Mouse (Mus musculus) liver, postnatal 0 days (tissue): Measurements from ENCODE around the gene Appbp2.

Source experiments
- CTCF ChIP-seq: sonication (generic); IDR thresholded peaks from 2 replicates; pipeline ENCODE4 v1.5.1; 2016; ENCODE audit warnings: antibody characterized with exemption, low read depth
- EP300 ChIP-seq: IDR thresholded peaks from 2 replicates; pipeline ENCODE4 v1.6.1; 2016; ENCODE audit warnings: antibody characterized with exemption, low read depth, mild to moderate bottlenecking

DNA sequence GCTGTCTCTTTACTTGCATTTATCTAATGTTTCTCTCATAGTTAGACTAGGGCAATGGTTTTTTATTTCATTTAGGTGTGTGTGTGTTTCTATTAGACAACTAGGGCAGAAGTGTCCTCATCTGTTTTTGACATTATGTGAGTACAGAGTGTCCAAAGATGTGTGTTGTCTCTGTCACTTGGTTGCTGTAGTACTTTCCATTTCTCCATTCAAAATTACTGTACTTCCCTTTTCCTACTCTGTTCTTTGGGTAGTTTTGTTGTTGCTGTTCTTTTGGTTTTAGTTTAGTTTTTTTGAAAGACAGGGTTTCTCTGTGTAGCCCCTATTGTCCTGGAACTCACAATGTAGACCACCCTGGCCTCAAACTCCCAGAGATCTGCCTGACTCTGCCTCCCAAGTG is 70.6 kb downstream of the Appbp2 start:
- no peak for TF ChIP-seq CTCF
- TF ChIP-seq EP300, result no peak
